Mouse (Mus musculus): ENCODE data around the gene C1qtnf12. TPM values are rescaled to one million over a fixed set of nuclear protein-coding genes. Genes with fewer than 3 reads are reported as not detected.

The C1qtnf12 gene
- polyA plus RNA-seq, 1 experiment, result 77.0 TPM

GRCm38 (mm10) chr4:155992906-155993547 is 30.9 kb downstream of the C1qtnf12 start:
- under 1% methylated on average over 70 of the region's 70 CpGs for WGBS
- peak; percentile 73 for DNase-seq (ENCODE audit: low read depth, low spot score)

GRCm38 (mm10) chr4:155993606-155994005 is 31.5 kb downstream of the C1qtnf12 start:
- 1% methylated on average over 15 of the region's 15 CpGs for WGBS
- DNase-seq (ENCODE audit: low read depth, low spot score), result no peak

GRCm38 (mm10) chr4:156004109-156004508 is 42.0 kb downstream of the C1qtnf12 start:
- DNase-seq (ENCODE audit: low read depth, low spot score), result no peak
- 87% methylated on average over 3 of the region's 3 CpGs for WGBS

- no peak for DNase-seq (ENCODE audit: low read depth, low spot score)
- WGBS, result 93% methylated on average over 4 of the region's 4 CpGs
Observed at GRCm38 (mm10) chr4:156008369-156008768, 46.3 kb downstream of the C1qtnf12 start.

- no peak for DNase-seq (ENCODE audit: low read depth, low spot score)
- 72% methylated on average over 8 of the region's 8 CpGs for WGBS
Observed at GRCm38 (mm10) chr4:156013637-156014036, 51.5 kb downstream of the C1qtnf12 start, which contains the start of gene Tnfrsf4. TSS of gene Tnfrsf4 (plus strand) at chr4:156013843.

GRCm38 (mm10) chr4:156014436-156014835 is 52.3 kb downstream of the C1qtnf12 start:
- DNase-seq (ENCODE audit: low read depth, low spot score), result no peak
- WGBS, result 93% methylated on average over 2 of the region's 2 CpGs

Other genes starting within 250 kb of the C1qtnf12 start
- gene Tmem240, start 227.5 kb upstream of the C1qtnf12 start, polyA plus RNA-seq (2012; rRNA removed), result 0.40 and 0.51 TPM in 2 replicates
- 78.3 and 91.6 TPM in 2 replicates for gene Atad3a, start 201.2 kb upstream of the C1qtnf12 start, polyA plus RNA-seq (2012; rRNA removed)
- gene Vwa1, start 187.6 kb upstream of the C1qtnf12 start, polyA plus RNA-seq (2012; rRNA removed), result 10.6 and 36.8 TPM in 2 replicates
- gene Tmem88b, start 176.4 kb upstream of the C1qtnf12 start, polyA plus RNA-seq (2012; rRNA removed), result 0.55 and 1.2 TPM in 2 replicates
- gene Ankrd65, start 171.9 kb upstream of the C1qtnf12 start, polyA plus RNA-seq (2012; rRNA removed), result not detected in 2 replicates
- gene Mrpl20, start 159.4 kb upstream of the C1qtnf12 start, polyA plus RNA-seq (2012; rRNA removed), result 73.4 and 84.4 TPM in 2 replicates
- gene Ccnl2, start 149.8 kb upstream of the C1qtnf12 start, polyA plus RNA-seq (2012; rRNA removed), result 45.9 and 63.9 TPM in 2 replicates
- 123 and 143 TPM in 2 replicates for gene Aurkaip1, start 131.0 kb upstream of the C1qtnf12 start, polyA plus RNA-seq (2012; rRNA removed)
- 55.5 and 69.3 TPM in 2 replicates for gene Mxra8, start 122.6 kb upstream of the C1qtnf12 start, polyA plus RNA-seq (2012; rRNA removed)
- 73.8 and 106 TPM in 2 replicates for gene Dvl1, start 114.9 kb upstream of the C1qtnf12 start, polyA plus RNA-seq (2012; rRNA removed)
- gene Tas1r3, start 99.0 kb upstream of the C1qtnf12 start, polyA plus RNA-seq (2012; rRNA removed), result 1.3 and 1.9 TPM in 2 replicates
- gene Cptp, start 92.9 kb upstream of the C1qtnf12 start, polyA plus RNA-seq (2012; rRNA removed), result 51.3 and 55.5 TPM in 2 replicates
- 36.6 and 36.7 TPM in 2 replicates for gene Ints11, start 92.8 kb upstream of the C1qtnf12 start, polyA plus RNA-seq (2012; rRNA removed)
- 31.4 and 39.4 TPM in 2 replicates for gene Pusl1, start 70.5 kb upstream of the C1qtnf12 start, polyA plus RNA-seq (2012; rRNA removed)
- 9.5 and 16.3 TPM in 2 replicates for gene Acap3, start 70.5 kb upstream of the C1qtnf12 start, polyA plus RNA-seq (2012; rRNA removed)
- gene Ube2j2, start 18.5 kb upstream of the C1qtnf12 start, polyA plus RNA-seq (2012; rRNA removed), result 77.4 and 92.8 TPM in 2 replicates
- 5.9 and 6.0 TPM in 2 replicates for gene B3galt6, start 30.3 kb downstream of the C1qtnf12 start, polyA plus RNA-seq (2012; rRNA removed)
- gene Sdf4, start 30.6 kb downstream of the C1qtnf12 start, polyA plus RNA-seq (2012; rRNA removed), result 77.4 and 77.7 TPM in 2 replicates
- 7.4 and 8.8 TPM in 2 replicates for gene Tnfrsf4, start 51.5 kb downstream of the C1qtnf12 start, polyA plus RNA-seq (2012; rRNA removed)
- gene Tnfrsf18, start 63.8 kb downstream of the C1qtnf12 start, polyA plus RNA-seq (2012; rRNA removed), result 5.9 and 6.6 TPM in 2 replicates
- gene Ttll10, start 97.1 kb downstream of the C1qtnf12 start, polyA plus RNA-seq (2012; rRNA removed), result 6.6 and 9.2 TPM in 2 replicates
- 17.1 and 21.9 TPM in 2 replicates for gene 9430015G10Rik, start 147.7 kb downstream of the C1qtnf12 start, polyA plus RNA-seq (2012; rRNA removed)
- 0.22 and 0.25 TPM in 2 replicates for gene Rnf223, start 168.2 kb downstream of the C1qtnf12 start, polyA plus RNA-seq (2012; rRNA removed)
- 50.8 and 87.5 TPM in 2 replicates for gene Agrn, start 235.2 kb downstream of the C1qtnf12 start, polyA plus RNA-seq (2012; rRNA removed)
- 31.7 and 56.0 TPM in 2 replicates for gene Isg15, start 238.5 kb downstream of the C1qtnf12 start, polyA plus RNA-seq (2012; rRNA removed)
- gene AW011738, start 241.0 kb downstream of the C1qtnf12 start, polyA plus RNA-seq (2012; rRNA removed), result 1.9 and 2.9 TPM in 2 replicates